Mouse (Mus musculus): ENCODE data around the gene Samd9l.
"Not testable (repeated sequence)": the region's sequence is repeated elsewhere in the genome, so short reads cannot be mapped to it uniquely, and the experiment has no call there.

GRCm38 (mm10) chr6:3399340-3400068, at the start of gene Samd9l:
- TF ChIP-seq POLR2A (IDR thresholded peaks at IDR 0.05; ENCODE audit: insufficient read depth, low read length); CTCF (IDR thresholded peaks at IDR 0.05; ENCODE audit: low read depth, low read length): not testable (repeated sequence)

All from ES-Bruce4 (cell line).